ENCODE assay signal across 29 mouse cellular contexts in the genomic region with DNA sequence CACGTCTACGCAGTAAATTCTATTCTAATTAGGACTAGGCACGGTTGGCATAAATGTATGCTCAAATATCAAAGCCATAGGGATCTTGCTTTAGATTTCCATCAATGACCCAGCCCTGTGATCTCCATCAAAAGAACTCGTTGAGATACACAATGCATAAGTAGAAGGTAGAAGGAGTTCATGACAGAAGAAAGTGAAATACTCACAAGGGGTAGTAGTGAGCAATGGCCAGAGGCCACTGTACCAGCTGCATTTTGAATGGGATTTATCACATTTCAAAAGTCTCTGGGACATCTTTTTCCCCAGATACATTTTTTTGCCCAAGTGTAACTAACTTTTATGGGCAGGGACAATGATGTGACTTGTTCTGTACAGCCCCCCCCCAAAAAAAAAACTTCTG.
"Had no signal": no experiment of that assay in that cellular context is flagged by ENCODE, and none has a peak within 500 bp of the region (broad histone marks: within the 10 kb centered on the region; RNA-seq: fewer than 3 reads in every experiment).

No protein-coding gene starts in this region.

- H3K27me3 ChIP-seq: heart, embryonic 12.5 days; hindbrain, embryonic 12.5 days; kidney, embryonic 15.5 days; limb, embryonic 12.5 days; liver, embryonic 13.5 days; liver, embryonic 15.5 days had no signal

- H3K9ac ChIP-seq: heart, embryonic 12.5 days; hindbrain, embryonic 12.5 days; hindbrain, embryonic 14.5 days; kidney, embryonic 15.5 days; limb, embryonic 12.5 days; liver, embryonic 13.5 days; liver, embryonic 15.5 days had no signal

- DNase-seq: gastrocnemius, adult 2 months; gastrocnemius, postnatal 10 days; gastrocnemius, postnatal 25 days; heart, adult 2 months; heart, postnatal 10 days; heart, postnatal 4 days; kidney, adult 11 months; kidney, adult 2 months; kidney, adult 9 months; kidney, postnatal 14 days; kidney, postnatal 36 days; layer of hippocampus, adult 9-11 months; layer of hippocampus, postnatal 36 days; liver; liver, embryonic 13.5 days had no signal

- ATAC-seq: hindbrain, embryonic 16.5 days; inflammation-experienced regulatory T-cells, adult 6 months had no signal

- H3K4me2 ChIP-seq: heart, embryonic 12.5 days; hindbrain, embryonic 12.5 days; hindbrain, embryonic 14.5 days; kidney, embryonic 15.5 days; limb, embryonic 12.5 days; liver, embryonic 11.5 days; liver, embryonic 13.5 days; liver, embryonic 15.5 days had no signal

- H3K27ac ChIP-seq: gastrocnemius, adult 2 months; heart, adult 2 months; heart, embryonic 10.5 days; hindbrain, embryonic 10.5 days; hindbrain, embryonic 12.5 days; hindbrain, embryonic 14.5 days; kidney, embryonic 15.5 days; kidney, postnatal 0 days; left cerebral cortex, adult 2 months; limb, embryonic 10.5 days; limb, embryonic 12.5 days; liver, embryonic 13.5 days; liver, embryonic 15.5 days had no signal

- H3K4me1 ChIP-seq: heart, embryonic 10.5 days; heart, embryonic 12.5 days; hindbrain, embryonic 10.5 days; hindbrain, embryonic 12.5 days; kidney, embryonic 15.5 days; limb, embryonic 10.5 days; limb, embryonic 12.5 days; liver, embryonic 13.5 days; liver, embryonic 15.5 days had no signal

- H3K9me3 ChIP-seq: heart, embryonic 10.5 days; heart, embryonic 12.5 days; hindbrain, embryonic 10.5 days; hindbrain, embryonic 12.5 days; kidney, embryonic 15.5 days; limb, embryonic 10.5 days; limb, embryonic 12.5 days; liver, embryonic 13.5 days; liver, embryonic 15.5 days had no signal

- H3K36me3 ChIP-seq: heart, embryonic 10.5 days; heart, embryonic 12.5 days; hindbrain, embryonic 10.5 days; hindbrain, embryonic 12.5 days; kidney, embryonic 15.5 days; limb, embryonic 10.5 days; limb, embryonic 12.5 days; liver, embryonic 13.5 days; liver, embryonic 15.5 days had no signal

- H3K4me3 ChIP-seq: gastrocnemius, adult 2 months; heart, adult 2 months; heart, embryonic 10.5 days; heart, embryonic 12.5 days; hindbrain, embryonic 10.5 days; hindbrain, embryonic 12.5 days; kidney, embryonic 15.5 days; left cerebral cortex, adult 2 months; limb, embryonic 10.5 days; limb, embryonic 12.5 days; liver, embryonic 13.5 days; liver, embryonic 15.5 days had no signal
